Mouse (Mus musculus) olfactory bulb, adult 2 months (tissue): ENCODE results near the gene Fndc3b.

Source experiments
- CTCF ChIP-seq: fragments of 200-500 bp; IDR thresholded peaks from 2 replicates; pipeline ENCODE4 v1.5.1; 2012; ENCODE audit warnings: low read depth, mild to moderate bottlenecking, low read length, moderate library complexity; ENCODE audit not compliant: insufficient read depth
- POLR2A ChIP-seq: fragments of 200-500 bp; IDR thresholded peaks from 2 replicates; pipeline ENCODE4 v1.6.1; 2012; ENCODE audit warnings: mild to moderate bottlenecking, low read depth, low read length, moderate library complexity; ENCODE audit not compliant: insufficient read depth

- TF ChIP-seq CTCF (no peak), POLR2A (no peak)
Observed at GRCm38 (mm10) chr3:27649316-27649715, 61.8 kb downstream of the Fndc3b start.
